Mouse (Mus musculus) left cerebral cortex, adult 2 months (tissue): ENCODE measurements around the gene Ip6k1. TPM values are rescaled to one million over a fixed set of nuclear protein-coding genes. Genes with fewer than 3 reads are reported as not detected.

Source experiments
- DNase-seq, 2 experiments: peaks; one replicate each; pipeline ENCODE4 v3.0.0; 2021 to 2022; ENCODE audit warnings: low spot score in 2 of 2, mixed read lengths in 1 of 2; ENCODE audit errors: extremely low spot score in 1 of 2
- H3K27ac ChIP-seq: fragments of 200-600 bp; 2 replicates; pipeline ENCODE4 v1.8.1; 2022
- H3K4me3 ChIP-seq: fragments of 200-600 bp; 2 replicates; pipeline ENCODE4 v1.8.1; 2022
- CTCF ChIP-seq: fragments of 200-600 bp; IDR thresholded peaks from 2 replicates; pipeline ENCODE4 v1.8.1; 2022; ENCODE audit warnings: antibody characterized with exemption, mild to moderate bottlenecking, moderate library complexity
- intact Hi-C: fragments of 180-260 bp; cut with DNase I; formaldehyde crosslinking; loops from one replicate; pipeline ENCODE4 v1.15.1; 2025
- total RNA-seq, 2 experiments: library from RNA; stranded (reverse); gene quantifications; 2 replicates each; pipeline ENCODE4 v1.2.3; 2021

The Ip6k1 gene
- total RNA-seq, 2 experiments from 2014 or later, result 205 to 207 TPM

- H3K27ac ChIP-seq, result no peak overlapping the region
- DNase-seq, result no peak
- H3K4me3 ChIP-seq, result no peak overlapping the region
- intact Hi-C loops, result no loop called here
- TF ChIP-seq CTCF, result no peak
These were observed 34.9 kb upstream of the Ip6k1 start for GRCm38 (mm10) chr9:107967437-107967836.

- no peak for DNase-seq
- Histone ChIP-seq H3K4me3 (no peak overlapping the region), H3K27ac (no peak overlapping the region)
- no peak for TF ChIP-seq CTCF
- intact Hi-C loops, result no loop called here
These were observed 33.8 kb upstream of the Ip6k1 start for GRCm38 (mm10) chr9:107968531-107968930.

- H3K4me3 ChIP-seq, result no peak overlapping the region
- DNase-seq, result no peak
- intact Hi-C loops, result no loop called here
- H3K27ac ChIP-seq, result no peak overlapping the region
- TF ChIP-seq CTCF, result no peak
These were observed 32.0 kb upstream of the Ip6k1 start for GRCm38 (mm10) chr9:107970311-107970710.

- DNase-seq, result no peak
- intact Hi-C loops, result no loop called here
- H3K4me3 ChIP-seq, result no peak overlapping the region
- no peak for TF ChIP-seq CTCF
- H3K27ac ChIP-seq, result no peak overlapping the region
These were observed 30.4 kb upstream of the Ip6k1 start for GRCm38 (mm10) chr9:107971690-107972541.

GRCm38 (mm10) chr9:107974491-107975171 lies 27.7 kb upstream of the Ip6k1 start:
- TF ChIP-seq CTCF, result no peak
- intact Hi-C loops, result no loop called here
- Histone ChIP-seq H3K27ac (no peak overlapping the region), H3K4me3 (no peak overlapping the region)
- DNase-seq, result no peak

GRCm38 (mm10) chr9:107975399-107976386 lies 26.6 kb upstream of the Ip6k1 start, which contains the start of gene Uba7:
Uba7 (plus strand) TSS chr9:107975505.
- peak within 1 kb of the TSS; percentile 59; the same call in 1 of the 2 replicates for H3K27ac ChIP-seq
- DNase-seq, result no peak
- intact Hi-C loops, result no loop called here
- TF ChIP-seq CTCF, result no peak
- H3K4me3 ChIP-seq, result peak within 1 kb of the TSS; percentile 21

GRCm38 (mm10) chr9:107978815-107979214 lies 23.5 kb upstream of the Ip6k1 start:
- intact Hi-C loops, result no loop called here
- TF ChIP-seq CTCF, result no peak
- Histone ChIP-seq H3K4me3 (no peak overlapping the region), H3K27ac (no peak overlapping the region)
- DNase-seq, result no peak

GRCm38 (mm10) chr9:107981684-107982605 lies 20.4 kb upstream of the Ip6k1 start:
- H3K4me3 ChIP-seq, result no peak overlapping the region
- no peak for DNase-seq
- intact Hi-C loops, result no loop called here
- TF ChIP-seq CTCF, result no peak
- peak overlapping the region; percentile 83 for H3K27ac ChIP-seq

GRCm38 (mm10) chr9:107982681-107983346 lies 19.5 kb upstream of the Ip6k1 start, which contains the start of gene Gm20661:
Gm20661 (plus strand) TSS chr9:107983058.
- H3K4me3 ChIP-seq, result 0 out of 2 replicates have a peak within 1 kb of the TSS, but pooled peaks have one; percentile 9

GRCm38 (mm10) chr9:107983421-107983890 lies 18.8 kb upstream of the Ip6k1 start:
- intact Hi-C loops, result no loop called here
- no peak for DNase-seq
- H3K4me3 ChIP-seq, result no peak overlapping the region

More at GRCm38 (mm10) chr9:107982681-107983346, 19.5 kb upstream of the Ip6k1 start, which contains the start of gene Gm20661:
- intact Hi-C loops, result no loop called here
- no peak for DNase-seq
- TF ChIP-seq CTCF, result no peak
- peak within 1 kb of the TSS; percentile 87 for H3K27ac ChIP-seq

More at GRCm38 (mm10) chr9:107983421-107983890, 18.8 kb upstream of the Ip6k1 start:
- TF ChIP-seq CTCF, result no peak
- peak overlapping the region; percentile 87 for H3K27ac ChIP-seq
